Mouse (Mus musculus) liver, embryonic 14.5 days (tissue): ENCODE results near the gene Aqp1. TPM values are rescaled to one million over a fixed set of nuclear protein-coding genes. Genes with fewer than 3 reads are reported as not detected.

Source experiments
- ATAC-seq: fragments of 200-750 bp; cut with Nextera tagmentation; 2 replicates; pipeline ENCODE4 v1.8.0; 2017; ENCODE audit warnings: moderate number of reproducible peaks, mild to moderate bottlenecking, moderate library complexity; ENCODE audit not compliant: insufficient read depth
- DNase-seq, 3 experiments: peaks; one replicate each; pipeline ENCODE4 v3.0.0-alpha.2; 2012 to 2013; ENCODE audit warnings: low read depth in 3 of 3, low spot score in 3 of 3
- H3K27ac ChIP-seq: fragments of 300-500 bp; sonication (generic); 2 replicates; pipeline ENCODE4 v1.5.1; 2014; ENCODE audit warnings: moderate library complexity, mild to moderate bottlenecking, control low read depth, inconsistent platforms
- H3K27me3 ChIP-seq: fragments of 300-500 bp; sonication (generic); 2 replicates; pipeline ENCODE4 v1.6.1; 2014; ENCODE audit warnings: mild to moderate bottlenecking, low read length, moderate library complexity; ENCODE audit not compliant: control insufficient read depth, insufficient read depth
- H3K36me3 ChIP-seq: fragments of 300-500 bp; sonication (generic); replicated peaks from 2 replicates; pipeline ENCODE4 v1.6.1; 2014; ENCODE audit warnings: low read depth; ENCODE audit not compliant: control insufficient read depth, insufficient read depth
- H3K4me1 ChIP-seq, 2 experiments: fragments of 200-500 bp in 1 of 2; fragments of 300-500 bp in 1 of 2; sonication (generic) in 1 of 2; replicated peaks; 2 replicates each; pipeline ENCODE4 v1.6.1; 2012 to 2014; ENCODE audit warnings: antibody characterized with exemption in 1 of 2, inconsistent platforms in 1 of 2, low read length in 1 of 2; ENCODE audit not compliant: control insufficient read depth in 2 of 2, insufficient read depth in 2 of 2
- H3K4me2 ChIP-seq: fragments of 300-500 bp; sonication (generic); 2 replicates; pipeline ENCODE4 v1.6.1; 2014; ENCODE audit warnings: low read depth, mild to moderate bottlenecking, control low read depth, moderate library complexity
- H3K4me3 ChIP-seq, 2 experiments: fragments of 200-500 bp in 1 of 2; fragments of 300-500 bp in 1 of 2; sonication (generic) in 1 of 2; 2 replicates each; pipeline ENCODE4 v1.5.1; 2012 to 2014; ENCODE audit warnings: low read depth in 2 of 2, low read length in 2 of 2, mild to moderate bottlenecking in 2 of 2, control low read depth in 1 of 2, inconsistent platforms in 1 of 2, moderate library complexity in 1 of 2; ENCODE audit not compliant: insufficient read depth in 1 of 2
- H3K9ac ChIP-seq: fragments of 300-500 bp; sonication (generic); replicated peaks from 2 replicates; pipeline ENCODE4 v1.6.1; 2014; ENCODE audit warnings: mild to moderate bottlenecking, control low read depth, moderate library complexity
- H3K9me3 ChIP-seq: fragments of 300-500 bp; sonication (generic); 2 replicates; pipeline ENCODE4 v1.6.1; 2016; ENCODE audit warnings: low read length, mixed read lengths; ENCODE audit not compliant: control insufficient read depth
- CTCF ChIP-seq: IDR thresholded peaks from 2 replicates; pipeline ENCODE4 v1.5.1; 2016; ENCODE audit warnings: antibody characterized with exemption, low read depth, control low read depth
- EP300 ChIP-seq: IDR thresholded peaks from 2 replicates; pipeline ENCODE4 v1.6.1; 2016; ENCODE audit warnings: antibody characterized with exemption, low read depth
- WGBS: fragments of 180-500 bp; shearing (Covaris S2); extraction: QIAGEN DNeasy Blood & Tissue Kit; methylation state at CpG from one replicate; pipeline ENCODE4 v1.1.7; 2014; ENCODE audit not compliant: insufficient replicate concordance; 5-methylcytosine and 5-hydroxymethylcytosine counted together
- polyA plus RNA-seq, 2 experiments: library from polyadenylated mRNA; depleted of rRNA in 1 of 2; stranded (reverse) in 1 of 2; unstranded in 1 of 2; fragments of >200 nt; fragmentation: Nextera tagmentation in 1 of 2; extraction: Ambion mirVana in 1 of 2; gene quantifications; 2 replicates each; pipeline versions ENCODE4 v1.2.1 to v1.2.3; 2012 to 2014

Aqp1 gene
- polyA plus RNA-seq, 2 experiments, result 13.2 to 58.3 TPM

DNA sequence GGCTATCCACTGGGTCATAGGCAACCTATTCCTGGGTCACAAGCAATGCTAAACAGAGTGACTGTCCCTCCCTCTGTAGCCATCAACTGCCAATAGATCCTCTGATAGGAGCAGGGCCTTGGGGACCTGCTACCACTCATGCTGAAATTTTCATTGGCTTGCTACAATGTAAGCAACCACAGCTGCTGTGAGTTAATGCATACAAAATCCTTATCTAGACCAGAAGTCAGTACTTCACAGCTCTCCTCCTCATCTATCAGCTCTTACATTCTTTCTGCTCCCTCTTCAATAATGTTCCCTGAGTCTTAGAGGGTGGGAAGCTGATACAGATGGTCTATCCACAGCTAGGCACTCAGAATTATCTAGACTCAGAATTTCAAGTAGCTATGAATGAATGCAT is 30.9 kb downstream of the Aqp1 start:
- ATAC-seq, result peak; percentile 90
- Histone ChIP-seq H3K27ac (peak overlapping the region; percentile 72), H3K4me1 (peaks cover 32 to 41% of the 10 kb centered on the region in 2 experiments), H3K27me3 (no peaks in the 10 kb centered on the region), H3K36me3 (no peaks in the 10 kb centered on the region), H3K9me3 (no peaks in the 10 kb centered on the region), H3K9ac (no peak overlapping the region), H3K4me3 (no peak overlapping the region), H3K4me2 (no peak overlapping the region)
- DNase-seq, result peak in 1 of 3 experiments; percentile 49
- no peak for TF ChIP-seq CTCF
- peak; percentile 79 for TF ChIP-seq EP300

DNA sequence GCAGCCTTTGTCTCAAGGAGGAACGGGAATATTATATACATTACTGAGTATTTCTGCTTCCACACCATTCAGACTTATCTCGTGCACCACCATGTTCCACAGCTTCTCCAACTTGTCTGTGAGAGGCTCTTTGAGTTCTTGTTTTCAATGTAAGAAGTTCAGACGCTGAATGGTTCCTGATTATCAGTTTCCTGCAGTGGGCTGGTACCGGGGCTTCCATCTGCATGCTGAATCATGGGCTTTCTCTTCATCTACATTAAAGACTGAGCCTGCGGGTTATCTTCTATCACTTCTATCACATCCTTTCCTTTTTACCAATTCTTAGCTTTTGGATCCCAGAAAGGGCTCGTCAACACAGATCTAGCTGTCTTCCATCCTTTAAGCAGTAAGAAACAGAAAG is 34.6 kb downstream of the Aqp1 start:
- Histone ChIP-seq H3K36me3 (no peaks in the 10 kb centered on the region), H3K27ac (peak overlapping the region; percentile 66), H3K4me1 (peaks cover 31% of the 10 kb centered on the region in 2 experiments), H3K4me2 (peak overlapping the region; percentile 34), H3K27me3 (no peaks in the 10 kb centered on the region), H3K4me3 (no peak overlapping the region), H3K9me3 (no peaks in the 10 kb centered on the region), H3K9ac (peak overlapping the region; percentile 25)
- TF ChIP-seq CTCF (no peak), EP300 (peak; percentile 77)
- DNase-seq (peak; percentile 54 to 57 (median 55)), ATAC-seq (peak; percentile 68)
- WGBS, result 7% methylated on average over 6 of the region's 6 CpGs

DNA sequence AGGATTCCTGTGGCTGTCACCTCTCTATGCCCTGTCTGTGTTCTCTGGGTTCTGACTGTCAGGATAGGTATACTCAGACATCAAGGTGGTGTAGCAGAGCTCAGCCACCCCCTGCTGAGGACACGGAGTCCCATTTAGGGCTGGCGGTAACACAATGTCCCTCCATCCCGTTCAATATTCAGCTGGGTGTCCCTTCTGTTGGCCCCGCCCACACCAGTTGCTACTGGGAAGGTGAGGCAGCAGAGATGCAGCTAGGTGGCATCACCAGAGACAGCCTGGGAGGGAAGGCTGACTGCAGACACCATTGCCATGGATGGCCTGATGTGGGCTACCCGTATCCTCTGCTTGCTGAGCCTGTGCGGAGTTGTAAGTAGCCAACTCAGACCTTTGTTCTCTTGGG is 39.8 kb downstream of the Aqp1 start, which contains the start of gene Ghrhr:
Gene Ghrhr (plus strand): TSS at position 220 of the 400 bp plus-strand sequence.
- Histone ChIP-seq H3K9me3 (no peaks in the 10 kb centered on the region), H3K4me1 (peaks cover 3 to 11% of the 10 kb centered on the region in 2 experiments; a peak in 3 of 4 replicates), H3K4me3 (no peak within 1 kb of the TSS), H3K4me2 (no peak within 1 kb of the TSS), H3K36me3 (no peaks in the 10 kb centered on the region), H3K9ac (no peak within 1 kb of the TSS), H3K27ac (no peak within 1 kb of the TSS), H3K27me3 (no peaks in the 10 kb centered on the region)
- 69% methylated on average over 6 of the region's 6 CpGs for WGBS
- ATAC-seq, result no peak
- TF ChIP-seq CTCF, result peak; percentile 36; the same call in 1 of the 2 replicates
- TF ChIP-seq EP300, result no peak
- DNase-seq, result no peak

DNA sequence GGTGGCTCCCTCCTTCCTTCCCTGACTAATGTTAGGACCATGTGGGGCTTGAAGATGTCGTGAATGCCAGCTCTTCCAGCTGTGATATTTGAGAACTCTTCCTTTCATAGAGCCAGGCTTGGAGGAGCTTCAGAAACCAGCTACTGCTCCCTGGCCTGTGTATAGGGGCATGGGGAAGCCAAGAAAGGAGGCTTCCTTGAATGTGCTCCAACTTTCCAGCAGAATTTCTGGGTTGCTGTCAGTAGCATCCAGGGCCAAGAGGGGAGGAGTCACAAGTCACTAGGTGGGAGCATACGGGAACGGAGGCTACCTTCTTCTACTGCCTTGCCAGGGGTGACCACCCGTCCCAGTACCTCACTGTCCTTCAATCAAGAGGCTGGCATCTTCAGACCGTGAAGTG is 40.3 kb downstream of the Aqp1 start:
- H3K4me1 ChIP-seq, result peaks cover 0 to 8% of the 10 kb centered on the region in 2 experiments; a peak in 2 of 4 replicates
- no peak for ATAC-seq
- H3K4me3 ChIP-seq, result no peak overlapping the region
- no peak overlapping the region for H3K27ac ChIP-seq
- H3K9me3 ChIP-seq, result no peaks in the 10 kb centered on the region
- H3K9ac ChIP-seq, result no peak overlapping the region
- no peaks in the 10 kb centered on the region for H3K27me3 ChIP-seq
- H3K4me2 ChIP-seq, result no peak overlapping the region
- H3K36me3 ChIP-seq, result no peaks in the 10 kb centered on the region
- WGBS, result 71% methylated on average over 5 of the region's 5 CpGs
- TF ChIP-seq EP300 (no peak), CTCF (no peak)
- DNase-seq, result no peak

DNA sequence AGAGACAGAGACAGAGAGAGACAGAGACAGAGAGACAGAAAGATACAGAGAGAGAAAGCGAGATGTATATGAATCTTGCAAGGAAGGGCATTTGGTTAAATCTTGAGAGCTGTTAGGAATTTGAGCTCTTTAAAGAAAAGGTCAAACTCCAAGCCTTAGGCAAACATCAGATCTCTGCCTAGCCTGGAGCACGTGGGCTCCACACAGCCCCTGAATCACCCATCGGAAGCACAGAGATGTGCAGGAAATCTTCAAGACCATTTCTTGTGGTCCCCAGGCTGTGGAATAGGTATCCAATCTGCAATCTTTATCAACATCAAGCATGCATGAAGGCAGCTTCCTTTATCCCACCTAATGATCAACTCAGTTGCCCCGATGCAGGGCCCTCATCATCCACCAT is 41.2 kb downstream of the Aqp1 start:
- ATAC-seq (no peak), DNase-seq (no peak)
- H3K4me2 ChIP-seq, result no peak overlapping the region
- H3K36me3 ChIP-seq, result no peaks in the 10 kb centered on the region
- H3K27ac ChIP-seq, result no peak overlapping the region
- no peaks in the 10 kb centered on the region for H3K9me3 ChIP-seq
- H3K27me3 ChIP-seq, result no peaks in the 10 kb centered on the region
- TF ChIP-seq EP300 (no peak), CTCF (no peak)
- H3K9ac ChIP-seq, result no peak overlapping the region
- no peak overlapping the region for H3K4me3 ChIP-seq
- WGBS, result 58% methylated on average over 4 of the region's 4 CpGs
- H3K4me1 ChIP-seq, result peaks cover 0 to 10% of the 10 kb centered on the region in 2 experiments; a peak in 2 of 4 replicates
